Mouse (Mus musculus): ENCODE data around the gene Trem2. TPM values are rescaled to one million over a fixed set of nuclear protein-coding genes. Genes with fewer than 3 reads are reported as not detected.

The Trem2 gene
- polyA plus RNA-seq, 1 experiment from 2014 or later, result 4.1 TPM

DNA sequence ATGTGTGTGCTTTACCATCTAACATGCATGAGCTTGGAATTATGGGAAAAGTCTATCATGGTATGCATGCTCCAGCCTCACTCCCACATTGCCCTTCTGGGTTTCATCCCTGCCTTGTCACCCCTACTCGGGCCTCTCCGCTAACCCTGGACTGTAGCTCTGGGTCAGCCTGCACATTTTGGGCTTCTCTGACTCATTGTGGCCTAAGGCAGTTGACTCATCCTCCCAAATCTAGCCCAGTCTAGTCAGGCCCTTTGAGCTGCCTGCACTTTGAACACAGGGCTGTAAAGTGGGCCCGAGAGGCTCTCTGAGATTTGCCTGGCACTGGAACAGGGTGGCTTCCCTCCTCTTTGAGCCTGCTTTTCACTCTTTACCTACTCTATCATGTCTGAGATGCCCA lies 9.6 kb downstream of the Trem2 start:
- no peaks in the 10 kb centered on the region for H3K27me3 ChIP-seq
- no peak overlapping the region for H3K9ac ChIP-seq (replicated peaks)
- H3K4me2 ChIP-seq (replicated peaks), result no peak overlapping the region
- no peak overlapping the region for H3K27ac ChIP-seq (replicated peaks)
- H3K9me3 ChIP-seq, result no peaks in the 10 kb centered on the region
- ATAC-seq (ENCODE audit: low FRiP score, low read depth), result no peak
- H3K4me3 ChIP-seq, result no peak overlapping the region
- no peaks in the 10 kb centered on the region for H3K4me1 ChIP-seq
- no peaks in the 10 kb centered on the region for H3K36me3 ChIP-seq
- WGBS, result 95% methylated on average over 3 of the region's 3 CpGs

DNA sequence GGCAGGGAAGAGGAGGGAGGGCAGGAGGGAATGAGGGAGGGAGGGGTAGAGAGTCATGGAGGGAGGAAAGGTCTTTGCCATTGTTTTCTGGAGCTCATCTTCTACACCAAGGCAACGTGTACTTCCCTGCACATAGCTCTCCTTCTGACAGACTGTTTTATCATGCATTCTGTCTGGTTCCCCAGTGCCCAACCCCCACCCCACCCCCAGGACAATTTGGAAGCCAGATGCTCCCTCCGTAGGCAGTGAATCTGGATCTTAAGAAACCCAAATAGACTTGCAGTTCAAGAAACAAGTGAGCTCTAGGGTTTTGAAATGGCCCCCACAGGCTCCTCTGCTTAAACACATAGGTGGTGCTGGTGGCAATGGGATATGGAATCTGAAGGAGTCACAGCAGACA lies 11.7 kb downstream of the Trem2 start:
- no peaks in the 10 kb centered on the region for H3K27me3 ChIP-seq
- no peaks in the 10 kb centered on the region for H3K4me1 ChIP-seq
- H3K36me3 ChIP-seq, result no peaks in the 10 kb centered on the region
- WGBS, result 60% methylated on average over 2 of the region's 2 CpGs
- H3K27ac ChIP-seq (replicated peaks), result no peak overlapping the region
- H3K4me3 ChIP-seq, result no peak overlapping the region
- H3K4me2 ChIP-seq (replicated peaks), result no peak overlapping the region
- H3K9me3 ChIP-seq, result no peaks in the 10 kb centered on the region
- ATAC-seq (ENCODE audit: low FRiP score, low read depth), result no peak
- H3K9ac ChIP-seq (replicated peaks), result no peak overlapping the region

DNA sequence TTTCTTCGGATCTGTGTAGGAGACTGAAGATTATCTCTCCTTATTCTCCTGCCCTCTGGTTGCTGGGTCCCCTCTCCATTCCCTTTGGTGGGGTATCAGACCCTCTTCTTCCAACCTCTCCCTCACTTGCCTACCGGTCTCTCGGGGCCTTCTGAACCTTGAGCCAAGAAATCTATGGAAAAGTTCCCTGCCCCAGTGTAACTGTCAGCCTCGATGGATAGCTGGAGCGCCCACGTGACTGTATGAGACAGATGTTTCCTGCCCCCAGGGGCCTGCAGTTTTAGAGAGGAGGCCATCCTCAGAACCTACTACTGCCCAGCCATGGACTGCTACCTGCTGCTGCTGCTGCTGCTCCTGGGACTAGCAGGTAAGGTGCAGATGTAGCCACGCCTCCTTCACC lies 13.4 kb downstream of the Trem2 start, which contains the start of gene Treml1:
Gene Treml1, plus strand, starts transcription at position 301 of the 400 bp plus-strand sequence.
- Histone ChIP-seq H3K4me3 (no peak within 1 kb of the TSS), H3K4me2 (replicated peaks) (no peak within 1 kb of the TSS), H3K27ac (replicated peaks) (no peak within 1 kb of the TSS), H3K4me1 (no peaks in the 10 kb centered on the region), H3K9ac (replicated peaks) (no peak within 1 kb of the TSS), H3K36me3 (no peaks in the 10 kb centered on the region), H3K9me3 (no peaks in the 10 kb centered on the region), H3K27me3 (no peaks in the 10 kb centered on the region)
- WGBS, result 85% methylated on average over 7 of the region's 7 CpGs
- no peak for ATAC-seq (ENCODE audit: low FRiP score, low read depth)

DNA sequence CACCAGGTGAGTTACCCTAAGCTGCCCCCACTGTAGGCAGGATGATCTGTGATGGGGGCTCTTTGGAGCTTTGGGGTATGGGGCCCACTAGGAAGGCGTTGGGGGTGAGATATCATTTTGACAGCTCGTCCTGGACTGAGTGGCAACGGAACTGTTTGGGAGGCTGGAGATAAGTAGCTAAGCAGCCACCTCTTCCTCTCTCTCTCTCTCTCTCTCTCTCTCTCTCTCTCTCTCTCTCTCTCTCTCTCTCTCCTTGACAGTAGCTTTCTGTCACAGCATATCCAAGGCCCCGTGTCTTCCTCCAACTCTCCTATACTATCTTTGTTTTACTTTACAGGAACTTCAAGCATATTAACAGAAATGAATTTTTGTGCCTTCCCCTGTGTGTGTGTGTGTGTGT lies 14.3 kb downstream of the Trem2 start:
- Histone ChIP-seq H3K4me2 (replicated peaks) (no peak overlapping the region), H3K9ac (replicated peaks) (no peak overlapping the region), H3K9me3 (no peaks in the 10 kb centered on the region), H3K27me3 (no peaks in the 10 kb centered on the region), H3K27ac (replicated peaks) (no peak overlapping the region), H3K36me3 (no peaks in the 10 kb centered on the region), H3K4me1 (no peaks in the 10 kb centered on the region), H3K4me3 (no peak overlapping the region)
- WGBS, result 86% methylated on average over 4 of the region's 4 CpGs
- no peak for ATAC-seq (ENCODE audit: low FRiP score, low read depth)

DNA sequence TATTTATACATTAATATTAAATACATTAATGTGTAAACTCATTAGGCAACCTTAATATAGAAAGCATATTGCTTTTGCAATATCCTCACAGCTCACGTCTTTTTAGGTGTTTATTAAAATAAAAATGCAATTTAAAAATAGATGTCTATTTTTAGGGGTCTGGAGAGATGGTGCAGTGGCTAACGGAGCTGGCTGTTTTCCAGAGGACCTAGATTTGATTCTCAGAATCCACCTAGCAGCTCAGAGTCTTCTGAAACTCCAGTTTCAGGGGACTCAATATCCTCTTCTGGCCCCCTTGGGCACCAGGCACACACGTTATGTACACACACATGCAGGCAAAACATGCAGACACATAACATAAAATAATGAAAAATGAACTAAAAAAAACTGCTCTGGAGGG lies 16.1 kb downstream of the Trem2 start:
- Histone ChIP-seq H3K9me3 (no peaks in the 10 kb centered on the region), H3K27ac (replicated peaks) (no peak overlapping the region), H3K4me2 (replicated peaks) (no peak overlapping the region), H3K4me1 (no peaks in the 10 kb centered on the region; the same call in 1 of the 2 replicates), H3K36me3 (no peaks in the 10 kb centered on the region), H3K4me3 (no peak overlapping the region), H3K27me3 (no peaks in the 10 kb centered on the region), H3K9ac (replicated peaks) (no peak overlapping the region)
- 83% methylated on average over 3 of the region's 3 CpGs for WGBS
- no peak for ATAC-seq (ENCODE audit: low FRiP score, low read depth)

DNA sequence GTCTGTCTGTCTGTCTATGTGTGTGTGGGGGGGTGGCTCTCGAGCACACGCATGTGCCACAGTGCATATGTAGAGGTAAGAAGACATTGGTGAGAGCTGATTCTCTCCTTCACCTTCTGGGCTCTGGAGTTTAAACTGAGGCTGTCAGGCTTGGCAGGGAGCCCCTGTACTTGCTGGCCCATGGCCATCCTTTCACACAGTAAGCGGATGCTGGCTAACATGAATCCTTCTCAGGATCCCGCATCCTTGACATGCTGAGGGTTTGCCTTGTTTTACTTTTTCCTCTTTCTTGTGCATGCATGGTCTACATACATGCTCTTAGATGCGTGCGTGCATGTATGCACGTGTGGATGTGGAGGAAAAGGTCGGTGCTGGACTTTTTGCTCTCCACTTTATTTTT lies 16.8 kb downstream of the Trem2 start:
- 91% methylated on average over 8 of the region's 8 CpGs for WGBS
- ATAC-seq (ENCODE audit: low FRiP score, low read depth), result no peak
- Histone ChIP-seq H3K27ac (replicated peaks) (no peak overlapping the region), H3K4me2 (replicated peaks) (no peak overlapping the region), H3K36me3 (no peaks in the 10 kb centered on the region), H3K27me3 (no peaks in the 10 kb centered on the region), H3K4me3 (no peak overlapping the region), H3K9me3 (no peaks in the 10 kb centered on the region), H3K4me1 (no peaks in the 10 kb centered on the region; the same call in 1 of the 2 replicates), H3K9ac (replicated peaks) (no peak overlapping the region)

DNA sequence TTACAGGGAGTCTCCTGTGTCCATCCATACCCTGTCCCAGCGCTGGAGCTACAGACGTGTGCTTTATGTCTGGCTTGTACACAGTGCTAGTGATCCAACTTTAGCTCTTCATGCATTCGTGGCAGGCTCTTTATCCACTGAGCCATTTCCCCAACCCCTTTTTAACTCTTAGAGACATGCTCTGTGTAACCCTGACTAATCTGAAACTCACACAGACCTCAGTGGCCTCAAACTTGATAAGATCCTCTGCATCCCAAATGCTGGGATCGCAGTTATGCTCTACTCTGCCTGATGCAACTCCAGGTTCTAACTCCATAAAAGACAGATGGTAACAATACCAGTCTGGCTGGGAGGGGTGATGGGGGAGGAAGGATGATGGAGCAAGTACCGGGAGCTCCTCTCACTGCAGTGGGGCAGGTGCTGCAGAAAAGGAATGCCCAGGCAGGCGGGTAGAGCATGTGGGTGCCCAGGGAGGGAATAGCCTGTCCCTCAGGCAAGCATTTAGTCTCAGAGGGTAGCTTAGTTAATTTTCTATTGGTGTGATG lies 17.3 kb downstream of the Trem2 start:
- H3K27ac ChIP-seq (replicated peaks), result no peak overlapping the region
- no peaks in the 10 kb centered on the region for H3K9me3 ChIP-seq
- no peak overlapping the region for H3K4me2 ChIP-seq (replicated peaks)
- WGBS, result 76% methylated on average over 6 of the region's 6 CpGs
- no peaks in the 10 kb centered on the region; the same call in 1 of the 2 replicates for H3K4me1 ChIP-seq
- H3K36me3 ChIP-seq, result no peaks in the 10 kb centered on the region
- no peak overlapping the region for H3K9ac ChIP-seq (replicated peaks)
- ATAC-seq (ENCODE audit: low FRiP score, low read depth), result no peak
- no peak overlapping the region for H3K4me3 ChIP-seq
- no peaks in the 10 kb centered on the region for H3K27me3 ChIP-seq

DNA sequence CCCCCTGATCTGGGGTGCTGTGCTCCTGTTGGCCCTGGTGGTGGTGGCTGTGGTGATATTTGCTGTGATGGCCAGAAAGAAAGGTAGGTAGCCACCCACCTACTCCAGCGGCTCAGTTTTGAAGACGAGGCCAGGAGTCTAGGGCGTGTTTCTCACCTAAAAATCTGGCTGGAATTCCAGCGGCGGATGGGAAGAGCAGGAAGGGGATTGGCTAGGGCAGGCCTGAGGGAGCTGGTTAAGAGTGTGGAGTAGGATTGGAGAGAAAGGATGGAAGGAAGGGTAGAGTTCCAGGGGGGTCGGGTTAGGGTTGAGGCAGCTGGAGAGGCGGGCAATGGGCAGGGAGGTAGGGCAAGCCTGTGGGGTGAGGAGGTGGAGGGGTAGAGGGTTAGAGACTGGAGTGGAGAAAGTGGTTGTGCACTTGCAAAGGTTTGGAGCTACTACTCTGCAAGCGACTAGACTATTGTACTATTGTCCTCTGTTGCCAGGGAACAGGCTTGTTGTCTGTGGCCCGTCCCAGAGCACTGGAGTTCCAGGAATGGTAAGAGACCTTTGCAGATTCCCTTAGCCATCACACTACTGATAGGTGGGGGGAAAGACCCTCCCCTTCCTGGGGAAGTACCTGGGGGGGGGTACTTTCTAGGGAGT lies 19.4 kb downstream of the Trem2 start:
- H3K36me3 ChIP-seq, result no peaks in the 10 kb centered on the region
- H3K9me3 ChIP-seq, result no peaks in the 10 kb centered on the region
- H3K27me3 ChIP-seq, result no peaks in the 10 kb centered on the region
- H3K4me1 ChIP-seq, result no peaks in the 10 kb centered on the region; the same call in 1 of the 2 replicates
- ATAC-seq (ENCODE audit: low FRiP score, low read depth), result no peak
- 67% methylated on average over 9 of the region's 9 CpGs for WGBS
- H3K27ac ChIP-seq (replicated peaks), result no peak overlapping the region
- no peak overlapping the region for H3K9ac ChIP-seq (replicated peaks)
- no peak overlapping the region for H3K4me3 ChIP-seq
- H3K4me2 ChIP-seq (replicated peaks), result no peak overlapping the region

DNA sequence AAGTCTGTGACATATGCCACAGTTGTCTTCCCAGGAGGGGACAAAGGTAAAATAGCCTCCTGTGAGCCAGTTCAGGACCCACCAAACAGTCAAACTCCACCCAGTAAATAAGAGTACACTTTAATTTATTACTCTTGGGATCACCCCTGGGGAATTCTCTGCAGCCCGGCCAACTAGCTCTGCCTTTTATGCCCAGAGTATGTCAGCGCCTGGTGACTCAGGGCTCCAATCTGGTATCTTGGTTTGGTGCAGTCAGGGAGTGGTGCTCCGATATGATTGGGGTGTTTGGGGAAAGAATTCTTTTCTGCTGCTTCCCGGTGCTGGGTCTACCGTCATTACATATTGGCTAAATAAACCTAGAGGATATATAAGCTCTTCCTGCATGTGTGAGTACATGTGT lies 20.6 kb downstream of the Trem2 start:
- H3K4me3 ChIP-seq, result no peak overlapping the region
- no peak overlapping the region for H3K4me2 ChIP-seq (replicated peaks)
- H3K9me3 ChIP-seq, result no peaks in the 10 kb centered on the region
- H3K36me3 ChIP-seq, result no peaks in the 10 kb centered on the region
- no peak for ATAC-seq (ENCODE audit: low FRiP score, low read depth)
- no peaks in the 10 kb centered on the region; the same call in 1 of the 2 replicates for H3K4me1 ChIP-seq
- WGBS, result 91% methylated on average over 5 of the region's 5 CpGs
- H3K27me3 ChIP-seq, result no peaks in the 10 kb centered on the region
- H3K27ac ChIP-seq (replicated peaks), result no peak overlapping the region
- no peak overlapping the region for H3K9ac ChIP-seq (replicated peaks)

DNA sequence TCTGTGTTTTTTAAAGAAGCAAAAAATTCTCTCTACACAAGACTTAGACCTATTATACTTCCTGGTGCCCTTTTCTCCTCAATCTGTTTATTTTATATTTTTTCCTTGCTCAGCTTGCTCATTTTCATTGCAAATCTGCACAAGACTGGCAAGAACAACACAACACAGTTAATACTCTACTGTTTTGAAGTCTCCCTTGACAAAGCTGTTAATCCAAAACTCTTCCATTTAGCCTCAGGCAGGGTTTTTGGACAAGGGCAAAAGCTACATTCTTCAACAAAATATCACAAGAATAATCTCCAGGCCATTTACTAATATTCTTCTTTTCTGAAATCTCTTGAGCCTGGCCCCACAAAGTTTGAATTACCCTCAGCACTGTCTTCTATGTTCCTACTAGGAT lies 25.4 kb downstream of the Trem2 start:
- Histone ChIP-seq H3K36me3 (no peaks in the 10 kb centered on the region), H3K4me2 (replicated peaks) (no peak overlapping the region), H3K4me3 (no peak overlapping the region), H3K4me1 (no peaks in the 10 kb centered on the region), H3K9ac (replicated peaks) (no peak overlapping the region), H3K9me3 (0 out of 2 replicates have a peak, but pooled peaks cover 5% of the 10 kb centered on the region), H3K27me3 (no peaks in the 10 kb centered on the region), H3K27ac (replicated peaks) (no peak overlapping the region)
- ATAC-seq (ENCODE audit: low FRiP score, low read depth), result no peak

DNA sequence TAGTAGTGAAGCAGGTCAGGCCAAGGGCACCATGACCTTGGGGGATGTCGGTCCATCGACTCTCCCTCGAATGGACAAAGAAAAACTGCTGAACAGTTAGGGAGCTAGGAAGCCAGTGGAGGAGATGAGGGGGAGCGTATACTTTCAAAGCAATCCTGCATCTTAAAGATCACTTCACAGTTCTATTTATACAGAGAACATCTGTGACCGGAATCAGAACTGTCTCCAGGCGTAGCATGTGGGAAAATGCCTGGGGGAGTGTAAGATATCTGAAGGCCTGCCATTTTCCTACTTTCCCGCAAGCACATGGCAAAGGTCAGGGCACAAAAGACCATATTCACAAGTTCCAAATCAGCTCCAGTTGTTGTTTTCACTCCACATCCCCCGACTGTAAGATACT lies 26.8 kb downstream of the Trem2 start:
- 77% methylated on average over 8 of the region's 8 CpGs for WGBS

DNA sequence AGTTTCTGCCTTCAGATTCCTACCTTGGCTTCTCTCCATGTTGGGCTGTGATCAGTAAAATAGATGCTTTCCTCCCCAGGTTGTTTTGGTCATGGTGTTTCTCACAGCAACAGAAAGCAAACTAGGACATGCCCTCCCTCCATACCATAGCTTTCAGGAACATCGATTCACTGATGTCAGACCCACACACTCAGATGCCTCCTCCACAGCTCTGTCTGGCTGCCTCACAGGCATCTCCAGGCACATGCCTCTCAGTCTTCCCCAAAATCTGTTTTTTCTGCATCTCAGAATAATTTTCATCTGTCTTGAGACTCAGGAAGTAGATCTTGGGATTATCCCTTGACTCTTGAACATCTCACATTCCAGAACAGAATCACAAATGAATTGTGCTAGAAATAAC lies 29.9 kb downstream of the Trem2 start:
- ATAC-seq (ENCODE audit: low FRiP score, low read depth), result no peak
- no peak overlapping the region for H3K4me2 ChIP-seq (replicated peaks)
- H3K4me1 ChIP-seq, result no peaks in the 10 kb centered on the region
- H3K27ac ChIP-seq (replicated peaks), result no peak overlapping the region
- no peak overlapping the region for H3K9ac ChIP-seq (replicated peaks)
- H3K36me3 ChIP-seq, result no peaks in the 10 kb centered on the region
- H3K27me3 ChIP-seq, result no peaks in the 10 kb centered on the region
- H3K9me3 ChIP-seq, result 0 out of 2 replicates have a peak, but pooled peaks cover 5% of the 10 kb centered on the region
- 90% methylated on average over 1 of the region's 1 CpGs for WGBS
- no peak overlapping the region for H3K4me3 ChIP-seq

More for the DNA sequence above, 26.8 kb downstream of the Trem2 start:
- Histone ChIP-seq H3K4me3 (no peak overlapping the region), H3K9me3 (0 out of 2 replicates have a peak, but pooled peaks cover 5% of the 10 kb centered on the region), H3K9ac (replicated peaks) (no peak overlapping the region), H3K4me1 (no peaks in the 10 kb centered on the region), H3K27me3 (no peaks in the 10 kb centered on the region), H3K36me3 (no peaks in the 10 kb centered on the region), H3K27ac (replicated peaks) (no peak overlapping the region), H3K4me2 (replicated peaks) (no peak overlapping the region)
- ATAC-seq (ENCODE audit: low FRiP score, low read depth), result no peak

DNA sequence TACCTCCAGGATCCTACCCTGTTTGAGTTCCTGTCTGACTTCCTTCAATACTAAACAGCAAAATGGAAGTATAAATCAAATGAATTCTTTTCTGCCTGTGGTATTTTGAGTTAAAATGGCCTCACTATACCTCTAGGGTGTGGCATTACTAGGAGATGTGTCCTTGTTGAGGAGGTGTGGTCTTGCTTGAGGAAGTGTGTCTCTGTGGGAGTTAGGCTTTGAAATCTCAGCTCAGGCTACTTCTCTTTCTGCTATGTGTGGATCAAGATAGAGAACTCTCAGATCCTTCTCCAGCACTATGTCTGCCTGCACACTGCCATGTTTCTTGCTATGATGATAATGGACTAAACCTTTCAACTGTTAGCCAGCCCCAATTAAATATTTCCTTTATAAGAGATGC lies 32.8 kb downstream of the Trem2 start:
- no peaks in the 10 kb centered on the region for H3K4me1 ChIP-seq
- ATAC-seq (ENCODE audit: low FRiP score, low read depth), result no peak
- H3K36me3 ChIP-seq, result no peaks in the 10 kb centered on the region
- no peak overlapping the region for H3K27ac ChIP-seq (replicated peaks)
- H3K4me2 ChIP-seq (replicated peaks), result no peak overlapping the region
- no peak overlapping the region for H3K9ac ChIP-seq (replicated peaks)
- no peaks in the 10 kb centered on the region for H3K27me3 ChIP-seq
- H3K9me3 ChIP-seq, result 0 out of 2 replicates have a peak, but pooled peaks cover 5% of the 10 kb centered on the region
- no peak overlapping the region for H3K4me3 ChIP-seq

Data from midbrain, embryonic 12.5 days (tissue).